Mouse (Mus musculus): ENCODE measurements around the gene Jagn1. TPM values are rescaled to one million over a fixed set of nuclear protein-coding genes. Genes with fewer than 3 reads are reported as not detected.
A peak's percentile ranks its signal among the peaks of the same experiment; 100 is the strongest.

Jagn1 gene
- polyA plus RNA-seq (2015; fragmentation: Nextera tagmentation; extraction: Ambion mirVana), result 111 and 114 TPM in 2 replicates

- H3K9ac ChIP-seq (ENCODE audit: low read depth, low read length), result peak within 1 kb of the TSS; percentile 96
- H3K4me1 ChIP-seq (replicated peaks; ENCODE audit: insufficient read depth, low read length), result no peaks in the 10 kb centered on the region
- WGBS, result under 1% methylated on average over 44 of the region's 45 CpGs
- H3K36me3 ChIP-seq (ENCODE audit: insufficient read depth, low read length), result peaks cover 10% of the 10 kb centered on the region
- peak within 1 kb of the TSS; percentile 82 for H3K4me2 ChIP-seq (ENCODE audit: low read length)
- no peak for TF ChIP-seq CTCF (IDR thresholded peaks at IDR 0.05; ENCODE audit: low read depth)
- DNase-seq (ENCODE audit: low spot score), result peak; percentile 97
- no peaks in the 10 kb centered on the region for H3K9me3 ChIP-seq (replicated peaks; ENCODE audit: low read length)
- H3K4me3 ChIP-seq (replicated peaks; ENCODE audit: low read depth, low read length), result peak within 1 kb of the TSS; percentile 94
- peak; percentile 78 for ATAC-seq (replicated peaks; ENCODE audit: low FRiP score, low read depth)
- H3K27ac ChIP-seq, result peak within 1 kb of the TSS; percentile 85
- H3K27me3 ChIP-seq (ENCODE audit: insufficient read depth, low read length), result no peaks in the 10 kb centered on the region
Measured at GRCm38 (mm10) chr6:113442442-113443090, at the start of gene Jagn1. Gene Jagn1 (plus strand): TSS chr6:113442569.

- no peak overlapping the region for H3K4me2 ChIP-seq (ENCODE audit: low read length)
- DNase-seq (ENCODE audit: low spot score) (no peak), ATAC-seq (replicated peaks; ENCODE audit: low FRiP score, low read depth) (no peak)
- TF ChIP-seq CTCF (IDR thresholded peaks at IDR 0.05; ENCODE audit: low read depth), result no peak
- H3K27me3 ChIP-seq (ENCODE audit: insufficient read depth, low read length), result no peaks in the 10 kb centered on the region
- no peak overlapping the region for H3K9ac ChIP-seq (ENCODE audit: low read depth, low read length)
- no peaks in the 10 kb centered on the region for H3K9me3 ChIP-seq (replicated peaks; ENCODE audit: low read length)
- 85% methylated on average over 6 of the region's 6 CpGs for WGBS
- no peak overlapping the region for H3K4me3 ChIP-seq (replicated peaks; ENCODE audit: low read depth, low read length)
- H3K27ac ChIP-seq, result no peak overlapping the region
- H3K36me3 ChIP-seq (ENCODE audit: insufficient read depth, low read length), result peaks cover 17% of the 10 kb centered on the region
- H3K4me1 ChIP-seq (replicated peaks; ENCODE audit: insufficient read depth, low read length), result 0 out of 2 replicates have a peak, but pooled peaks cover 5% of the 10 kb centered on the region
Measured at GRCm38 (mm10) chr6:113393951-113394350, 48.4 kb upstream of the Jagn1 start.

- Histone ChIP-seq H3K4me1 (replicated peaks; ENCODE audit: insufficient read depth, low read length) (0 out of 2 replicates have a peak, but pooled peaks cover 5% of the 10 kb centered on the region), H3K27ac (no peak overlapping the region), H3K9ac (ENCODE audit: low read depth, low read length) (no peak overlapping the region), H3K4me2 (ENCODE audit: low read length) (no peak overlapping the region), H3K9me3 (replicated peaks; ENCODE audit: low read length) (no peaks in the 10 kb centered on the region), H3K27me3 (ENCODE audit: insufficient read depth, low read length) (no peaks in the 10 kb centered on the region), H3K4me3 (replicated peaks; ENCODE audit: low read depth, low read length) (no peak overlapping the region), H3K36me3 (ENCODE audit: insufficient read depth, low read length) (peaks cover 11% of the 10 kb centered on the region; the same call in 1 of the 2 replicates)
- DNase-seq (ENCODE audit: low spot score), result no peak
- ATAC-seq (replicated peaks; ENCODE audit: low FRiP score, low read depth), result no peak
- 83% methylated on average over 11 of the region's 11 CpGs for WGBS
- no peak for TF ChIP-seq CTCF (IDR thresholded peaks at IDR 0.05; ENCODE audit: low read depth)
Measured at GRCm38 (mm10) chr6:113394811-113395210, 47.6 kb upstream of the Jagn1 start.

- Histone ChIP-seq H3K4me3 (replicated peaks; ENCODE audit: low read depth, low read length) (no peak overlapping the region), H3K4me1 (replicated peaks; ENCODE audit: insufficient read depth, low read length) (0 out of 2 replicates have a peak, but pooled peaks cover 5% of the 10 kb centered on the region), H3K9ac (ENCODE audit: low read depth, low read length) (no peak overlapping the region), H3K9me3 (replicated peaks; ENCODE audit: low read length) (no peaks in the 10 kb centered on the region), H3K4me2 (ENCODE audit: low read length) (no peak overlapping the region), H3K36me3 (ENCODE audit: insufficient read depth, low read length) (peaks cover 6% of the 10 kb centered on the region; the same call in 1 of the 2 replicates), H3K27me3 (ENCODE audit: insufficient read depth, low read length) (no peaks in the 10 kb centered on the region), H3K27ac (no peak overlapping the region)
- DNase-seq (ENCODE audit: low spot score) (no peak), ATAC-seq (replicated peaks; ENCODE audit: low FRiP score, low read depth) (no peak)
- no peak for TF ChIP-seq CTCF (IDR thresholded peaks at IDR 0.05; ENCODE audit: low read depth)
- WGBS, result 95% methylated on average over 6 of the region's 6 CpGs
Measured at GRCm38 (mm10) chr6:113395501-113395900, 46.9 kb upstream of the Jagn1 start.

- Histone ChIP-seq H3K4me3 (replicated peaks; ENCODE audit: low read depth, low read length) (no peak overlapping the region), H3K9me3 (replicated peaks; ENCODE audit: low read length) (no peaks in the 10 kb centered on the region), H3K4me1 (replicated peaks; ENCODE audit: insufficient read depth, low read length) (0 out of 2 replicates have a peak, but pooled peaks cover 5% of the 10 kb centered on the region), H3K27ac (no peak overlapping the region), H3K27me3 (ENCODE audit: insufficient read depth, low read length) (no peaks in the 10 kb centered on the region), H3K4me2 (ENCODE audit: low read length) (no peak overlapping the region), H3K9ac (ENCODE audit: low read depth, low read length) (no peak overlapping the region), H3K36me3 (ENCODE audit: insufficient read depth, low read length) (no peaks in the 10 kb centered on the region)
- DNase-seq (ENCODE audit: low spot score), result no peak
- WGBS, result 84% methylated on average over 10 of the region's 10 CpGs
- no peak for TF ChIP-seq CTCF (IDR thresholded peaks at IDR 0.05; ENCODE audit: low read depth)
- no peak for ATAC-seq (replicated peaks; ENCODE audit: low FRiP score, low read depth)
Measured at GRCm38 (mm10) chr6:113396270-113397030, 45.9 kb upstream of the Jagn1 start.

- no peak for ATAC-seq (replicated peaks; ENCODE audit: low FRiP score, low read depth)
- 94% methylated on average over 13 of the region's 13 CpGs for WGBS
- no peak for TF ChIP-seq CTCF (IDR thresholded peaks at IDR 0.05; ENCODE audit: low read depth)
Measured at GRCm38 (mm10) chr6:113402094-113402493, 40.3 kb upstream of the Jagn1 start.

More at GRCm38 (mm10) chr6:113402094-113402493, 40.3 kb upstream of the Jagn1 start:
- H3K27ac ChIP-seq, result no peak overlapping the region
- H3K27me3 ChIP-seq (ENCODE audit: insufficient read depth, low read length), result no peaks in the 10 kb centered on the region
- DNase-seq (ENCODE audit: low spot score), result no peak
- no peak overlapping the region for H3K4me2 ChIP-seq (ENCODE audit: low read length)
- H3K9ac ChIP-seq (ENCODE audit: low read depth, low read length), result no peak overlapping the region
- no peaks in the 10 kb centered on the region for H3K36me3 ChIP-seq (ENCODE audit: insufficient read depth, low read length)
- H3K4me3 ChIP-seq (replicated peaks; ENCODE audit: low read depth, low read length), result no peak overlapping the region
- no peaks in the 10 kb centered on the region for H3K9me3 ChIP-seq (replicated peaks; ENCODE audit: low read length)
- no peaks in the 10 kb centered on the region for H3K4me1 ChIP-seq (replicated peaks; ENCODE audit: insufficient read depth, low read length)

Measured in kidney, postnatal 0 days (tissue).